Mouse (Mus musculus) E14TG2a.4 (cell line): ENCODE data around the gene Gipc2.

Source experiments
- CTCF ChIP-seq: conservative IDR thresholded peaks from 2 replicates; pipeline ENCODE4 v1.5.1; 2014; ENCODE audit warnings: low read length
- NANOG ChIP-seq: IDR thresholded peaks from 2 replicates; pipeline ENCODE4 v1.6.1; 2014; ENCODE audit warnings: borderline replicate concordance, low read length, mixed read lengths
- POU5F1 ChIP-seq: IDR thresholded peaks from 2 replicates; pipeline ENCODE4 v1.6.1; 2014; ENCODE audit warnings: low read length, borderline replicate concordance

GRCm38 (mm10) chr3:152151725-152152482 is 14.1 kb downstream of the Gipc2 start:
- no peak for TF ChIP-seq CTCF
- no peak for TF ChIP-seq NANOG
- TF ChIP-seq POU5F1 = no peak
